Mouse (Mus musculus): ENCODE results near the gene Ppp1r9a.

GRCm38 (mm10) chr6:5154786-5155185 lies 252.1 kb downstream of the Ppp1r9a start:
- TF ChIP-seq CTCF (IDR thresholded peaks at IDR 0.05; ENCODE audit: low read depth) (no peak), EP300 (IDR thresholded peaks at IDR 0.05; ENCODE audit: low read depth) (no peak; the same call in 1 of the 2 replicates)
